Mouse (Mus musculus) layer of hippocampus, postnatal 25 days (tissue): ENCODE data around the gene Odf3b. TPM values are rescaled to one million over a fixed set of nuclear protein-coding genes. Genes with fewer than 3 reads are reported as not detected.

ENCODE experiments used
- DNase-seq, 2 experiments: peaks; one replicate each; pipeline ENCODE4 v3.0.0; 2022; ENCODE audit warnings: mixed read lengths in 2 of 2, low spot score in 1 of 2; ENCODE audit errors: extremely low spot score in 1 of 2
- total RNA-seq, 2 experiments: library from RNA; stranded (reverse); gene quantifications; 2 replicates each; pipeline ENCODE4 v1.2.3; 2021

Odf3b gene
- total RNA-seq, 2 experiments from 2014 or later = 1.6 to 3.2 TPM

DNA sequence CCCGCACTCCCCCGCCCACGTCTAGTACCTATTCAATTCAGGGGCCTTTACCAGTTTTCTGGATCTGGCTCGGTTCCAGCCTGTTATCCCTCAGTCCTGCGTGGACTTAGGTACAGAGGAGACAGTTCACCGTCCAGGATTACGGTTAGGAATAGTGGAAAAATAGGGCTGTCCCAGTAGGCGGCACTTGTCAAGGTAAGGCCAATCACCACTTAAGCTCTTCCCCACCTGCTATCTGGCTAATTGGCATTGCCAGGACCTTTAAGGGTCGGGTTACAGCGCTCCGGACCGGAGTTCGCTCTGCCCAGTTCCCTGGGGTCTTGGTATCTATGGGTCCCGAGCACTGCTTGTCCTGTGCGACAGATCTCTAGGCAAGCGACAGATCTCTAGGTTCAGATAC, 2.1 kb downstream of the Odf3b start, which contains the start of gene Tymp:
Gene Tymp (minus strand): TSS at position 83 of the 400 bp plus-strand sequence.
- no peak for DNase-seq

- no peak for DNase-seq
Observed at GRCm38 (mm10) chr15:89376040-89376439, 3.0 kb downstream of the Odf3b start.

- DNase-seq = no peak
Observed at GRCm38 (mm10) chr15:89374801-89375534, 4.1 kb downstream of the Odf3b start.

GRCm38 (mm10) chr15:89374340-89374739, 4.7 kb downstream of the Odf3b start:
- DNase-seq = no peak

DNA sequence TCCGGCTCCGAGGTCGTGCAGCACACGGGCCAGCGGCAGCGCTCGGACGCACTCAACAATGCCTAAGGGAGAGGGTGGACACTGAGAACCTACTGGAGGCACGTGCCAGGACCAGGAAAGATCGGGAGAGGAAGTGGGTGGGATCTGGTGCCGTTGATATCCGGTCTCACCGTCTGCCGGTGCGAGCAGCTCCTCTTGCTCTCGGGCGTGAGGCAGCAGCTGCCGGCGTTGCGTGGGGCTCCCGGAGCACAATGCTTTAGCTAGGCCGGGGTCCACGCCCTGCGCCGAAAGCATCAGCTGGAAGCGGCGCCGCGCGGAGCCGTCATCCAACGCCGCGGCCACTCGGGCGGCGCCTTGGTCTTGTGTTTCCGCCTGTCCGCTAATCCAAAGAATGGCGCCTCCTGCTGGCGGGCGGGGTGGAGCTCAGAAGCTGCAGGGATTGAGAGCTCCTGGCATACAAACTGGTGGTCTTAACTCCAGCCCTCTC, 5.3 kb downstream of the Odf3b start, which contains the start of gene Sco2:
Gene Sco2 (minus strand): TSS at position 85 of the 487 bp plus-strand sequence.
- peak; percentile 97 to 99 for DNase-seq

DNA sequence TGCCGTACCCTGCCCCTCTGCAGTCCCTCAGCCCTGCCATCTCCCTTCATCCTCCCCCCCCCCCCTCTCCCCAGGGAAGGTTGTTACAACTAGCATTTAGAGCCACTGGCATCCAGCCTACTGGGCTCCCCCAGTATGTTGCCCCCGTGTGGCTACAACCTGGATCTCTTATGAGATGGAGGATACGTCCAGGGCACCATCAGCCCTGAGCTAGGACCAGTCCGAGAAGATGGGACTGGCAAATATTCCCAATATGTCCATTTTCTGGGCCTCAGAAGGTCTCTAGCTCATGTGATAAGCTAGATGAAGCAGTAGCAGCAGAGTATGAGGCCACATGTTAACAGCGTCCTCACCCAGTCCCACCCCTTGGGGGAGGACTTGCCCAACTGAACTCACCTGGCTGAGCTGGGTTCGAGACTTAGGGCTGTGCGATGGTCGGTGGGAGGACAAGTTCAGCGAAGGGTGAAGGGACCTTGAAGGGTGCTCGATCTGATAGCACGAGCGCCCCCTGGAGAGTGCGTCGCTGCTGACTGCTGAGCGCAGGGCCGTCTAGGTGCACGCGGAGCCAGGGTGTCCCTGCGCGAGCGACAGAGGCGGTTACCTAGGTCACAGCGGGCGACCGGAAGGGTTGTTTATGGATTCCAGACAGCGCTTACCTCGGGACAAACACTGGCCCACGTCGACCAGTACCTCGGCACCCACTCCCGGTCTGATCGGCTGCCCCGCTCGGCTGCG, 5.9 kb downstream of the Odf3b start:
- DNase-seq = peak; percentile 64 to 88

DNA sequence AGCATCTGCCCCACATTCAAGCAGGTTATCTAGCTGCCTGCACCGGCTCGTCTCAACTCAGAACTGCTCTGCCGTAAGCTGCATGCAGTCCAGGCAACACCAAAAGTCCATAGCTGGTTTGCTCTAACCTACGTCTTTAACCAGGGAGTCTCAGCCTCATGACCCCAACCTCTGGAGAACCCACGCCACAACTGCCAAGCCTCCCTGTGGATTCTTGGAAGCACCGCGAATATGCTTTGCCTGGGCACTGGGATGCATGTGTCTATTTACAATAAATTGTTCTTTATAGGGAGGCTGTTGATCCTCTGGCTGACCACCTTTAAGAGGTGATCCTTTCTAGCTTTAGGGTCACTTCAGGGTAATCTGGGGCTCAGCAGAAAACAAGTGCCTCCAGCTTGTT, 6.5 kb downstream of the Odf3b start:
- DNase-seq = no peak

- no peak for DNase-seq
Observed at GRCm38 (mm10) chr15:89372068-89372467, 7.0 kb downstream of the Odf3b start.

DNA sequence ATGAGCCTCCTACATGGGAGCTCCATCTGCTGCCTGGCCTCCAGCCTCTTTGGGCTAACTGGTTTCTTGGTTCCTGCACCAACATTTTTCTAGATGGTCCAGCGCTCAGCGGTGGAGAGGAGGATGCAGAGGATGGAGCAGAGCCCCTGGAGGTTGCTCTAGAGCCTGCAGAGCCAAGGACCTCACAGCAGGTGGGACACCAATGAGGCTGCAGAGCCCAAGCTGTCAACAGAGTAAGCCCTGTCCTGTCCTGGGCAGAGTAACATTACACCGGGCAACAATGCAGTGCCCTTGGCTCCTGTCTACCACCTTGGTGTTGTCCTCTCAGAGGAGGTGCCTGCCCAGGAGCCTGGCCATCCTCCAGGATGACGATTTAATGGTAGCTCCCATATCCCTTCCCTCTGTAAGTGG, 13.9 kb downstream of the Odf3b start:
- DNase-seq = no peak

DNA sequence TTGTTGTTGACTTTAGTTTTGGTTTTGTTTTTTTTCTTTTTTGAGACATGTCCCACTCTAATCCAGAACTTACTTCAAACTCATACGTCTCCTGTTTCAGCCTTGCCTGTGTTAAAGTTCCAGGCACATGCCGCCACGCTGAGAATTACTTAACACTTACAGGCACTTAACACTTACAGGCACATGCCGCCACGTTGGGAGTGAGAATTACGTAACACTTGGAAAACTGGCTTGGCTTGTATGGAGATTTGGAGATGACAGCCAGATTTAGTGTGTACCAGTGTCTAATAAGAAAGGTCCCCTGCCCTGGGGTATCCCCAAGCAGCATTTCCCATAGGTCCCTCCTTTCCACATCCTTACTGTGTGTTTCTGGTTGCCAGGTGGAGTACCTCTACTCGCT, 16.0 kb downstream of the Odf3b start:
- DNase-seq = no peak

GRCm38 (mm10) chr15:89358784-89359183, 20.3 kb downstream of the Odf3b start:
- no peak for DNase-seq

DNA sequence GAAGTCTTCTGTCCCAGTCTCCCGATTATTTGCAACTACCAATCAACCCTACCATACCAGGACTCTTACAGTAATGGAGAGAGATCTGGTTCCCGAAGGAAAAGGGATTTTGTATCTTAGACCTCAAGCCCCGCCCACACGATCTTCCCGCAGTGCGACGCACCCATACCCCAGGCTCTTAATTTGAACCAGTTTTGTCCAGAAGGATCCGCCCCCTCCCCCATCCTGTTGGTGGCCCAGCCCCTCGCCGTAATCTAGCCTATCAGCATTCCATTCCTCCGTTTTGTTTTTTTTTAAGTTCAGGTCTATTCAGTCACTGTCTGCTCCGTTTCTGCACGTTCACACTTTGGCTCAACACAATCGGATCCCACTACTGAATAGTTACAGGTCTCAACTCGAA, 22.7 kb downstream of the Odf3b start:
- peak in 1 of 2 experiments; percentile 54 for DNase-seq

DNA sequence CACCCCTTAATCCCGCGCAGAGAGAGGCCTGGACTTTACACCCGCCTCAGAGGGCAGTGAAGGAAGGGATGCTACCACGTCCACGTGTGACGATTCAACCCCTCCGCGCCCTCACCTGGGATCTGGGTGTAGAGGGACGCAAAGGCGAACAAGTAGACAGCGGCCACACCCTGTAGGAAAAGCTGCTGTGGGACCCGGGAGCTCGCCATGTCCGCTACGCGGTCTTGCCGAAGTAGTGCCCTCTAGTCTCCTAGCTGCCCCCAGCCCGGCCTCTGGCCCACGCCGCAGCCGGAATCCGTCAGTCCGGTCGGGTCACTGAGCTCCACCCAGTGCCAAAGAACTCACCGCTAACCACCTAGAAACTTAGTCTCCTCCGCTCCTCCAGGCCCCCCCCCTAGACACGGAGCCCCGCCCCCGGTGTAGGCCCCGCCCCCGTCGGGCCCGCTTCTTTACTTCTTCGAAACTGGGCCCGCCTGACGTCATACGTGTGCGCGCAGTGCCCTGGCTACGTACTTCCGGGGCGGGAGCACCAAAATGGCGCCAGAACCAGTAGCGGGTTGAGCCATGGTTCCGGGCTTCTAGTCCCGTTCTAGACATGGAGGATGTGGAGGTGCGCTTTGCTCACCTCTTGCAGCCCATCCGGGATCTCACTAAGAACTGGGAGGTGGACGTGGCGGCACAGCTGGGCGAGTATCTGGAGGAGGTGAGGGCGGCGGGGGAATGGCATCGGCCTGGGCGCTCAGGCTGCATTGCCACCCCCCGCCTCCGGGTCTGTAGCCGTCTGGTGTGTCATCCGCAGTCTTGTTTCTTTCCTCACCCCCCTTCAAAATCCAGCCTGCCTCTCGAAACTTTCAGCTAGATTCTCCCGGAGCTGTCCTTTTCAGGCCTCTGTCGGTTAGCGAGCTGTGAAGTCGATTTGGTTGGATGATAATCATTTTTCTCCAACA, 23.6 kb downstream of the Odf3b start, which contains the start of the genes Lmf2 and Ncaph2:
Gene Lmf2 (minus strand): TSS at position 419 of the 947 bp plus-strand sequence.
Gene Ncaph2 (plus strand): TSS at position 479 of the 947 bp plus-strand sequence.
- DNase-seq = peak; percentile 93 to 94

DNA sequence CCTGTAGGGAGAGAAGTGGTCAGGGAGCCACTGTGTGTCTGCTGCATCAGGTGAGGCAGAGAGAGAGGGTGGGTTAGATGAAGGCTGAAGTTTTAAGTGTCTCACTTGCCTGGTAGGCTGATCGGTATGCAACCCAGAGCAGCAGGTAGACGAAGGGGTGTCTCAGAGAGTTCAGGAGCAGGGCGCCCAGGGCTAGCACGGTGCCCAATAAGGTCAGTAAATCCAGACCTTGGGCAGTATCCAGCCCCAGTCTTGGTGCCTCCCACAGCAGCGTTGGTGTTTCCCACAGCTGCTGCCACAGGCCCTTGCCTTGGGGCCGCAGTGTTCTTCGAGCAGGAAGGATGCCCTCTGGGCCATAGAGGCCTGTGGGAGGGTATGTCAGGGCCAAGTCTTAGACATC, 24.6 kb downstream of the Odf3b start:
- no peak for DNase-seq

GRCm38 (mm10) chr15:89353837-89354236, 25.2 kb downstream of the Odf3b start:
- no peak for DNase-seq

DNA sequence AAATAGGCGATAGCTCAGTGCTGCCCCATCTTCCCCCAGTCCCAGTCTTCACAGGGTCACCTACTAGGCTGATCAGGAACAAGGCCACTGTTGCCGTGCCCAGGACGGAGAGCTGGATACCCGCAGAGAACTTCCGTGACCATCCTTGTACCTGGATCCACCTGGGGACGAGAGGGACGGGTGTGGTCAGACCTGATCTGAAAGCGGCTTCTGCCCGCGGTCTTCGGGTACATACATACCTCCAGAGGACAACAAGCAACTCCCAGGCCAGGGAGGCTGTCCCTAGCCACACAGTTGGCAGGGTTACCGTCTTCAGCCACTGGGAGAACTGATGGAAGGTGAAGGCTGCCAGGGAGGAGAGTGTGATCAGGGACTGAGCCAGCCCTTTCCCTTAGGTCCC, 26.3 kb downstream of the Odf3b start:
- DNase-seq = no peak

DNA sequence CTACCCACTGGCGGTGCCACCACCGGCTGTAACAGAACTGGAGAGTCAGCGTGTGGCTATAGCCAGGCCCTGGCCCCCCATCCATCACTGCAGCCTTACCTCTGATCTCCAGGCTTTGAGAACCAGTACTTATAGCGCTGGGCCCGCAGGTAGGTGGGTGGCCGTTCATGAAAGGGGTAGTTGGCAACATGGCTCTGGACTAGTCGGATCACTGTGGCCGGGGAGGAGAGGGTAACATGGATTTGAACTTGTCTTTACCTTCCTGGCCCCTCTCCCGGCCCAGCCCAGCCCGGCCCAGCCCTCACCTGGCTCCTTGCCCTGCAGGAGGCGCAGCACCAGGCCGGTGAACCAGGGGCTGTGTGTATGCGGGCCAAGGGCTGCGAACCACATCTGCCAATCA, 27.0 kb downstream of the Odf3b start:
- DNase-seq = no peak

DNA sequence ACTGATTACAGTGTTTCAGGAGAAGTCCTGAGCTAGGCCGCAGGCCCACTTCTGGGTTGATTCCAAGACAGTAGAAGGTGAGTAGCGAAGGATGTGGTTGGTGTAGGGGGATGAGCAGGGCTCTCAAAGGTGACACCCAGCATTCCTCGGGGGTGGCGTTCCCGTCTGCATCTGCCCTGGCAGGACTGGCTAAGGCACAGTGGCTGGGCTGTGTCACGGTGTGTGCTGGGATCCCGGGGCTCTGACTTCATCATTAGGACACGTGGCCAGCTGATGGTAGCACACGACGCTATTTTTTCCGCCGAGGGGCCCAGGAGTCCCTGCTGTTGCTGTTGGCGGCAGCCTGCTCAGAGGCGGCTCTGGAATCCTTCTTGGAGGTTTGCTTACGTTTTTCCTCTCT, 27.8 kb downstream of the Odf3b start:
- DNase-seq = no peak

GRCm38 (mm10) chr15:89350447-89350846, 28.6 kb downstream of the Odf3b start:
- no peak for DNase-seq

GRCm38 (mm10) chr15:89343325-89343724, 35.8 kb downstream of the Odf3b start:
- DNase-seq = no peak
